Mouse (Mus musculus) bone marrow, adult 2 months (tissue): ENCODE results near the gene Hmx1. TPM values are rescaled to one million over a fixed set of nuclear protein-coding genes. Genes with fewer than 3 reads are reported as not detected.

Source experiments
- H3K27ac ChIP-seq: fragments of 200-500 bp; 2 replicates; pipeline ENCODE4 v1.5.1; 2012; ENCODE audit warnings: low read depth, mild to moderate bottlenecking, control low read depth, inconsistent platforms, low read length; ENCODE audit not compliant: control insufficient read depth, poor library complexity, insufficient read depth
- H3K4me1 ChIP-seq: fragments of 200-500 bp; 2 replicates; pipeline ENCODE4 v1.6.1; 2011; ENCODE audit warnings: low read length; ENCODE audit not compliant: control insufficient read depth, insufficient read depth
- H3K4me3 ChIP-seq: fragments of 200-500 bp; replicated peaks from 2 replicates; pipeline ENCODE3; 2011; ENCODE audit warnings: mild to moderate bottlenecking, low read depth, low read length, control low read depth; ENCODE audit not compliant: control insufficient read depth
- CTCF ChIP-seq: fragments of 200-500 bp; IDR thresholded peaks from 2 replicates; pipeline ENCODE4 v1.5.1; 2011; ENCODE audit warnings: low read length, control low read depth; ENCODE audit not compliant: control insufficient read depth, insufficient read depth
- POLR2A ChIP-seq: fragments of 200-500 bp; IDR thresholded peaks from 2 replicates; pipeline ENCODE4 v1.6.1; 2011; ENCODE audit warnings: low read depth, mild to moderate bottlenecking, control low read depth, low read length, borderline replicate concordance; ENCODE audit not compliant: control insufficient read depth
- WGBS: fragments of 180-500 bp; shearing (Covaris S2); methylation state at CpG from one replicate; pipeline ENCODE4 v1.1.7; 2018; 5-methylcytosine and 5-hydroxymethylcytosine counted together
- polyA plus RNA-seq: library from polyadenylated mRNA; stranded (reverse); fragments of >200 nt; gene quantifications from 2 replicates; pipeline ENCODE4 v1.2.4, GENCODE M21; 2011; ENCODE audit warnings: low replicate concordance; ENCODE audit not compliant: missing spikeins, insufficient read depth, insufficient read length

Gene Hmx1
- polyA plus RNA-seq, 1 experiment, result not detected

DNA sequence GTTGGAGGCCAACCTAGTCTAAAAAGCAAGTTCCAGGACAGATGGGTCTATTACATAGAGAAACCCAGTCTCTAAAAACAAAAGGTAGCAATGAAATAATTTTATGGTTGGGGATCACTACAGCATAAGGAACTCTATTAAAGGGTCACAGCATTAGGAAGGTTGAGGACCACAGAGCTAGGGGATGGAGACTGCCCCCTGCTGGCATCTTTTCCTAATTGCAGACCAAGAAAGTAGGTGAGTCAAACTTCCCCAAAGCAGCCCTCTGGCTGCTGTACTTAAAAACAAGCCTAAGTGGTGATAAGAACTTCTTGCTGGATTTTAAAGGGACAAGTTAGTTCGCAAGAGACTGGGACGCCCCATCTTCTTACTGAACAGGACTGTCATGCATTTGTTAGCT is 9.8 kb upstream of the Hmx1 start:
- no peaks in the 10 kb centered on the region for H3K4me1 ChIP-seq
- WGBS, result 50% methylated on average over 2 of the region's 2 CpGs
- no peak overlapping the region for H3K4me3 ChIP-seq
- no peak overlapping the region for H3K27ac ChIP-seq
- TF ChIP-seq CTCF (no peak), POLR2A (no peak)

DNA sequence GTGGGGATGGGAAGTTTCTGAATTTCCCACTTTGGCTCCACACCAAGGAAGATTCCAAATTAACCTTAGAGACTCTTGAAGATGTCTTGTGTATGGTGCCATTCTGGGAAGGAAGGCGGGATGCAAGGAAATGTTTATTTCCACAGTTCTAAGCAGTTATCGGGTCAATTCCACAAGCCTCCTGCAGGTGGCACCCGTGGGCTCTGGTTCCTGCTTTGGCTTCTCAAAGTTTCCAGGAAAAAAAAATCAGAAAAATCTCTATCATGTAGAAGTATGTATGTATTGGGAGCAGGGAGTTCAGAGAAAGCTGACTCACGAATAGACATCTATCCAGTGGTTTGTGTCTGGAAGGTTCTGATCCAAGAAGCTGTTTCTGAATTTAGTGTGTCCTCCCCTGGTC is 9.1 kb upstream of the Hmx1 start:
- Histone ChIP-seq H3K4me1 (no peaks in the 10 kb centered on the region), H3K4me3 (no peak overlapping the region), H3K27ac (no peak overlapping the region)
- TF ChIP-seq CTCF (peak; percentile 57; the same call in 1 of the 2 replicates), POLR2A (no peak)
- WGBS, result 2% methylated on average over 4 of the region's 4 CpGs

DNA sequence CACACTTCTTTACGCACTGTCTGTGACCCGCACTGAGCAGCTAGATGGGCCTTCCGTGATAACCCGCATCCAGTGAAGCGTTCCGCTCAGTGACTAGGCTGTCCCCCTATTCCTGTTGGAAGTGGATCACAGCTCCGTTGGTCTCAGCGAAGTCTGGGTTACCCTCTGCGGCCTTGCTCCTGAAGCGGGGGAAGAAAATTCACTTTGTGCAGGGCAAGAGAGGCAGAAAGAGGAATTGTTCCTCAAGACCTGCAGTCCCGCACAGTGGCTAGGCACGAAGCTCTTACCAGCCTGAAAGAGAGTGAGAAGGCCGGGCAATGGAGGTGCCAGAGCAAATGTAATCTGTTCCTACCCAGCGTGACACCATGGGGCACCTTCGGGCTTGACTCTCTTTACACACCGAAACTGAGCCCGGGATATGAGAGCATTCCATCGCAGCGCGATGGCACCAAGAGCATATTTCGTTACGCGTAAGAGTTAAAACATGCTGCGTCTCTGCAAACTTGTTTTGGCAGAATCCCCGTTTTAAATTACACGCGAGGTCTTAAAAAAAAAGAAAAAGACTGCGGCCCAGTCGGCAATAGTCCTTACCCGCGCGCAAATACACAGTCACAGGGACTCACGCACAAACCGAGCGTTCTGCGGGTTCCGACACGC is 946 bp upstream of the Hmx1 start:
- H3K4me3 ChIP-seq, result no peak overlapping the region
- H3K27ac ChIP-seq, result no peak overlapping the region
- no peak for TF ChIP-seq CTCF
- no peak for TF ChIP-seq POLR2A
- no peaks in the 10 kb centered on the region for H3K4me1 ChIP-seq
- 8% methylated on average over 38 of the region's 38 CpGs for WGBS

DNA sequence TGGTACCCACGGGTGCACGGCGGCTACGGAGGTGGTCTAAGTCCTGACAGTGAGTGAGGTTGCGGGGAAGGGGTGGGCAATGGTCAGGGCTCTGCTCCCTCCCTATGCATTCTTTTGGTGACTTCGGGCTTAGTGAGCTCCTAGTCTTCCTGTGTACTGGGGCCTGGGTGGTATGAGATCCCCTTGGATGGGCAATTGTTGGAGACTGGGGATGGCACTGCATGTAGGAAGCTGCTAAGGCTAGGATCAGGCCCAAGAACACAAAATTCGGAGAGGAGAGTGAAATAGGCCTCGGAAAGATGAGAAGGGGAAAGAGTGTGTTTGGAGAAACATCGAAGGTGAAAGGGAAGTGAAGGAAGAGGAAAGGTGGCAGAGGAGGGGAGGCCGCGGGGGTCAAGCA is 533 bp downstream of the Hmx1 start:
- no peak for TF ChIP-seq CTCF
- no peak for TF ChIP-seq POLR2A
- WGBS, result 13% methylated on average over 11 of the region's 11 CpGs
- Histone ChIP-seq H3K4me1 (no peaks in the 10 kb centered on the region), H3K4me3 (no peak overlapping the region), H3K27ac (no peak overlapping the region)

DNA sequence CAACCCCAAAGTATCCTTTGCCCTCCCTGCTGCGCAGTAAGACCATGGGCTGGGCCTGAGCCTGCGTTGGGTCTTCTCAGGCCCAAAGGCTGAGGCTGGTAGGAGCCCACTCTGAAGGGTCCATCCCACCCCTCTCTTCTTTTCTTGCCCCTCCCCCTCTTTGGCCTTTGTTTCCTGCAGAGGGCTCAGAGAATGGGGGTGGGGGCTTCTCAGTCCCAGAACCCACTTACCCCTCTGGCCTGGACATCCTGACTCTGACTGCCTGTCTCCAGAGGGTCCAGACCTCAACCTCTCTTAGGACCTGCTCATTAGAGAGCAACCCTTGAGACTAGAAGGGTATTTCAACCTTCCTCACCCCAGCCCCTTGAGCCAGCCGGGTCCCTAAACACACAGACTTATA is 1.0 kb downstream of the Hmx1 start:
- Histone ChIP-seq H3K4me1 (no peaks in the 10 kb centered on the region), H3K4me3 (no peak overlapping the region), H3K27ac (no peak overlapping the region)
- 13% methylated on average over 3 of the region's 3 CpGs for WGBS
- TF ChIP-seq CTCF, result no peak
- no peak for TF ChIP-seq POLR2A

DNA sequence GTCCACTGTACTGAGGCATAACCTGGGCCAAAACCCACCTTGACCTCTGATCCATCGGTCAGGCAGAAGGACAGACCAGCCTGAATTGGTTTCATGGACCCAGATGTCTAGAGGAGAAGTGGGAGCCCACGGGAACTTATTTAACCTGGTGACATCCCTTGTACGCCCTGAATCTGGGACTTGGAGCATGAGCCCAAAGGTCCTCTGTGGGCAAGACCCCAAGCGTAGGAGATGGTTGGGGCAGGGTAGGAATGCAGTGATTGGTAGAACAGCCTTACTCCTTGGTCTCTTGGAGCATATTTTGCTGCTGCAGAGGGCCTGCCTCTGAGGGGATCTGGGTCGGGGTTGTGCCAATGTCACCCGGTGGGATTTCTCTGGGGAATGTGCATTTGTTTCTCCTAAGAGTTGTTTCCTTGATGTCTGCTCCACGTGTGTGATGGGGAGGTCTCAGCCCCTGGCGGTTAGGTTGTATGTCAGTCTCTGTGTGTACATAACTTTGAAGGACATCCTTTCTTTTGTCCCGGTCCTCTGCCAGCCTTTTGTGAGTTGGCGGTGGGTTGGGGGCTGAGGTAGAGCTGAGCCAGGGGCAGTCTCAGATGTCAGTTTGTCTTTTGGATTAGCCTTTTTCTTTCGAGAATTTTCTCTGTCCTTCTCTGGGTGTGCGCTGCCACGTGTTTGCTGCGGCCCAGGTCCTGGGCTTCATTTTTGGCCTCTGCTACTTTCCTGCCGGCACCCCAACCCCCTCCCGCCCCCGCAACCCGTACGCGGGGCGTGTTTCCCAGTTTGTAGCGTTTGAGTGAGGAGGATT is 2.1 kb downstream of the Hmx1 start:
- H3K27ac ChIP-seq, result no peak overlapping the region
- TF ChIP-seq POLR2A (no peak), CTCF (no peak)
- H3K4me3 ChIP-seq, result no peak overlapping the region
- H3K4me1 ChIP-seq, result no peaks in the 10 kb centered on the region
- WGBS, result 7% methylated on average over 22 of the region's 22 CpGs

DNA sequence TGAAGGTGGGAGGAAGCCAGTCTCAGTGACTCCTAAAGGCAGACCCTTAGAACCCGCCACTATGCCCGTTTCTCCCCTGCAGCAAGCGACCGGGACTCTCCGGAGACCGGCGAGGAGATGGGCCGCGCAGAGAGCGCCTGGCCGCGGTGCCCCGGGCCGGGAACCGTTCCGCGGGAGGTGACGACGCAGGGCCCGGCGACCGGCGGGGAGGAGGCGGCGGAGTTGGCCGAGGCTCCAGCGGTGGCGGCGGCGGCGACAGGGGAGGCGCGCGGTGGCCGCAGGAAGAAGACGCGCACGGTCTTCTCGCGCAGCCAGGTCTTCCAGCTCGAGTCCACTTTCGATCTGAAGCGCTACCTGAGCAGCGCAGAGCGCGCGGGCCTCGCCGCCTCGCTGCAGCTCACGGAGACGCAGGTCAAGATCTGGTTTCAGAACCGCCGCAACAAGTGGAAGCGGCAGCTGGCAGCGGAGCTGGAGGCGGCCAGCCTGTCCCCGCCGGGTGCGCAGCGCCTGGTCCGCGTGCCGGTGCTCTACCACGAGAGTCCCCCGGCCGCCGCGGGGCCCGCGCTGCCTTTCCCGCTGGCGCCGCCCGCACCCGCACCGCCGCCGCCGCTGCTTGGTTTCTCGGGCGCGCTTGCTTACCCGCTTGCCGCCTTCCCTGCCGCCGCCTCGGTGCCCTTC is 2.9 kb downstream of the Hmx1 start:
- Histone ChIP-seq H3K27ac (no peak overlapping the region), H3K4me1 (no peaks in the 10 kb centered on the region), H3K4me3 (no peak overlapping the region)
- TF ChIP-seq POLR2A (no peak), CTCF (no peak)
- 1% methylated on average over 88 of the region's 88 CpGs for WGBS

DNA sequence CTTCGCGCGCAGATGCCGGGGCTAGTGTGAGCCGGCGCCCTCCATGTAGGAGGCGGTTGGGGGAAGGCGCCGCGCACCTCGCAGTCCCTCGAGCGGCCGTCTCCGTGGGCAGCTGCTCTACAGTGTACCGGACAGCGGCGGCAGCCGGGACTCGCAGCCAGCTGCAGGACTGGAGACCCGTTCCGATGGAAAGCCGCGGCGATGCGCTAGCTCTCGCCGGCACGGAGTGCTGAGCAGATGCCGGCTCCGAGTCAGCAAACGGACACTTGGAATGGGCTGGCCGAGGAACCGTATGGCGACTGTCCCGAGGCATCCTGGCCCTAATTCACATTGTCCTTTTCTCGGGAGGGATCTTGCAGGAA is 3.4 kb downstream of the Hmx1 start:
- WGBS, result 2% methylated on average over 37 of the region's 37 CpGs
- no peak overlapping the region for H3K27ac ChIP-seq
- H3K4me1 ChIP-seq, result no peaks in the 10 kb centered on the region
- H3K4me3 ChIP-seq, result no peak overlapping the region
- TF ChIP-seq POLR2A (no peak), CTCF (no peak)
